Mouse (Mus musculus) G1E (cell line): ENCODE data around the gene Aff3. TPM values are rescaled to one million over a fixed set of nuclear protein-coding genes. Genes with fewer than 3 reads are reported as not detected.

ENCODE experiments used
- ATAC-seq: 2 replicates; pipeline ENCODE4 v1.8.0; 2016; ENCODE audit warnings: mild to moderate bottlenecking; ENCODE audit not compliant: insufficient number of reproducible peaks, poor library complexity, low FRiP score, severe bottlenecking; ENCODE audit errors: extremely low read depth
- DNase-seq: peaks from one replicate; pipeline ENCODE4 v3.0.0; 2012; ENCODE audit warnings: low spot score
- H3K27me3 ChIP-seq: 2 replicates; pipeline ENCODE4 v1.6.1; 2012; ENCODE audit warnings: mild to moderate bottlenecking, low read length, inconsistent platforms; ENCODE audit not compliant: insufficient read depth
- H3K36me3 ChIP-seq: replicated peaks from 2 replicates; pipeline ENCODE3; 2012; ENCODE audit warnings: mild to moderate bottlenecking, inconsistent platforms
- H3K4me1 ChIP-seq: 2 replicates; pipeline ENCODE4 v1.6.1; 2012; ENCODE audit warnings: low read depth, low read length, inconsistent platforms, mixed read lengths; ENCODE audit not compliant: insufficient read depth
- H3K4me3 ChIP-seq: 2 replicates; pipeline ENCODE4 v1.5.1; 2012; ENCODE audit warnings: low read depth, mild to moderate bottlenecking, inconsistent platforms, low read length, moderate library complexity, mixed read lengths
- H3K9me3 ChIP-seq: replicated peaks from 2 replicates; pipeline ENCODE4 v1.6.1; 2012; ENCODE audit warnings: inconsistent platforms
- CTCF ChIP-seq: IDR thresholded peaks from 2 replicates; pipeline ENCODE4 v1.5.1; 2012; ENCODE audit warnings: low read depth, low read length, inconsistent platforms, mixed read lengths
- GATA1 ChIP-seq: IDR thresholded peaks from 2 replicates; pipeline ENCODE4 v1.6.1; 2012; ENCODE audit warnings: borderline replicate concordance, low read length, inconsistent platforms, mixed read lengths
- GATA2 ChIP-seq: IDR thresholded peaks from 2 replicates; pipeline ENCODE4 v1.6.1; 2012; ENCODE audit warnings: low read depth, low read length, inconsistent platforms, borderline replicate concordance
- POLR2AphosphoS5 ChIP-seq: IDR thresholded peaks from 2 replicates; pipeline ENCODE4 v1.6.1; 2012; ENCODE audit warnings: low read depth, low read length, inconsistent platforms; ENCODE audit not compliant: insufficient replicate concordance
- TAL1 ChIP-seq: conservative IDR thresholded peaks from 2 replicates; pipeline ENCODE4 v1.6.1; 2012; ENCODE audit warnings: low read depth, low read length, inconsistent platforms, mixed read lengths
- polyA plus RNA-seq: library from polyadenylated mRNA; stranded (reverse); fragments of >175 nt; gene quantifications from 2 replicates; pipeline ENCODE4 v1.2.3, GENCODE M21; 2012
- total RNA-seq, 2 experiments: library from RNA; stranded (forward) in 1 of 2; stranded (reverse) in 1 of 2; fragments of 200-1000 nt in 1 of 2; fragments of >200 nt in 1 of 2; fragmentation: Nextera tagmentation in 1 of 2; gene quantifications; 2 replicates each; pipeline ENCODE4 v1.2.3; 2014 to 2017

Gene Aff3
- total and polyA plus RNA-seq, 3 experiments: 2.3 to 6.9 (median 6.3) TPM

GRCm38 (mm10) chr1:38449816-38450478 is 214.8 kb downstream of the Aff3 start:
- TF ChIP-seq TAL1 (no peak), GATA1 (no peak), CTCF (no peak), POLR2AphosphoS5 (no peak), GATA2 (no peak)
- no peaks in the 10 kb centered on the region for H3K9me3 ChIP-seq
- no peaks in the 10 kb centered on the region for H3K36me3 ChIP-seq
- 0 out of 2 replicates have a peak, but pooled peaks cover 2% of the 10 kb centered on the region for H3K4me1 ChIP-seq
- DNase-seq (no peak), ATAC-seq (no peak)
- no peak overlapping the region for H3K4me3 ChIP-seq
- H3K27me3 ChIP-seq: 0 out of 2 replicates have a peak, but pooled peaks cover 7% of the 10 kb centered on the region

DNA sequence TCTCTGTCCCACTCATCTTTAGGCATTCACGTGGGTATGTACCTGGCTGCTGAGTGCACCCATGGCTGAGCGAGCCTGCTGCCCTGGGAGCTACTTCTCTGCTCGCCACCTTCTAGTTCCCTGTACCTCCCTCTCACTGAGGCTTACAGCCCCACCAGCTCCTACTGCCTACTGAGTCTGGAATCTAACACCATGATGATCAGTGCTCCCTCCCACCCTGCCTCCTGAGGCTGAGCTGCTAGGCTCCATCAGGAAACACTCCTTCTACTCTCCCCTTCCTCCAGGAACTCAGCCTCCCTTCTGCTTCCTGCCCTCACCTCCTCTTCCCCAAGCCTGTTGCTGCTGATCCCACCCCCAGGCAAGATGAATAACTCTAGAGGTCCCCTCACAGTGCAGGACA is 215.9 kb downstream of the Aff3 start:
- ATAC-seq (no peak), DNase-seq (no peak)
- TF ChIP-seq GATA2: no peak
- 0 out of 2 replicates have a peak, but pooled peaks cover 2% of the 10 kb centered on the region for H3K4me1 ChIP-seq
- H3K36me3 ChIP-seq: no peaks in the 10 kb centered on the region
- no peak overlapping the region for H3K4me3 ChIP-seq
- 0 out of 2 replicates have a peak, but pooled peaks cover 7% of the 10 kb centered on the region for H3K27me3 ChIP-seq
- no peaks in the 10 kb centered on the region for H3K9me3 ChIP-seq

DNA sequence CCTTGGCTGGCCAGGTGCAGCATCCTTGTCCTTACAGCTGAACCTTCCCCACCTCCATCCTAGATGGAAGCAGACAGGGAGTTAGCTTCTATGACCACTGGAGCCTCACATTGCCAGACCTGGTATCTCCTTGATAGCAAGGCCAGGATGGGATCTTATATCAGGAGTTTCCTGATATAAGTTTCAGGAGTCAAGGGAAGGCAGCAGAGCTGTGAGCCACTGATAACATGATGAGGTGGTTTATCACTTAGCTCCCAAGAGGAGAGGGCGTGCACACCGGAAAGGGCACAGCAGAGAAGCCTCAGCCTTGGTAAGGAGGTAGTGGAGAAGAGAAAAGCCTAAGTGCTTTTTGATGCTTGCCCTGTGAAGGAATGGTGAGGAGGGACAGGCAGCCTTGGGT is 217.2 kb downstream of the Aff3 start:
- DNase-seq: no peak
- Histone ChIP-seq H3K27me3 (0 out of 2 replicates have a peak, but pooled peaks cover 7% of the 10 kb centered on the region), H3K4me1 (0 out of 2 replicates have a peak, but pooled peaks cover 2% of the 10 kb centered on the region), H3K36me3 (no peaks in the 10 kb centered on the region), H3K9me3 (no peaks in the 10 kb centered on the region), H3K4me3 (no peak overlapping the region)
- TF ChIP-seq POLR2AphosphoS5: no peak
- no peak for TF ChIP-seq CTCF
- TF ChIP-seq TAL1: no peak
- TF ChIP-seq GATA2: no peak
- no peak for TF ChIP-seq GATA1
- peak; percentile 34 for ATAC-seq

DNA sequence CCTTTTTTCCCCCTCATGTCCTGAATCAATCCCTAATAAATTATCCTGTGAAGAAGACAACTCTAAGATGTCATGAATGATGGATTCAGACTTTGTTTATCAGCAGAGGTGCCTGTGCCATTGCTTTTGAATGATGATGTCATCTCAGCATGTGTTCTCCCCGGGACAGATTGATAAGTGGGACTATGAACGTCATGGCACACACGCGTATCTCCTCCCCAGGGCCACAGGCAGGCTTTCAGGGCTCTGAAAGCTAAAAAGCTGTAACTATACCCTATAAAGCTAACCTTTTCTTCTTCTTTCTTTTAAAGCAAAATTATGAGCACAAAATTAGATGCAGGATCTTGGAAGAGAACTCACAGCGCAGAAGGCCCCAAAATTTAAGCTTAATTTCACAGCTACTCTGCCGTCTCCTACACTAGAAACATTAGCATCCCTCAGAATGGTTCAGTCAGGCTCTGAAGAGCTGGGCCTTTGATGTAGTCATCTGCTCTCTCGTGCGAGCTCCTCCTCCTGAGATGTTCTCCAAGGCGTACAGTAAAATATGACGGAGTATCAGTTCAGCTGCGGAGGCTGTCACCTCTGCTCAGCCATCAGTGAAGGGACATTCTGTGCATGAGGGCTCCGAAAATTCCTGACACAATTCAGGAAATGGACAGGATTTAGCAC is 218.5 kb downstream of the Aff3 start:
- H3K27me3 ChIP-seq: 0 out of 2 replicates have a peak, but pooled peaks cover 7% of the 10 kb centered on the region
- TF ChIP-seq TAL1 (no peak), GATA2 (no peak), GATA1 (no peak), CTCF (no peak), POLR2AphosphoS5 (no peak)
- H3K9me3 ChIP-seq: no peaks in the 10 kb centered on the region
- H3K4me3 ChIP-seq: no peak overlapping the region
- 0 out of 2 replicates have a peak, but pooled peaks cover 2% of the 10 kb centered on the region for H3K4me1 ChIP-seq
- no peak for DNase-seq
- no peaks in the 10 kb centered on the region for H3K36me3 ChIP-seq
- ATAC-seq: no peak

- Histone ChIP-seq H3K9me3 (no peaks in the 10 kb centered on the region), H3K27me3 (peaks cover 7% of the 10 kb centered on the region), H3K4me1 (no peaks in the 10 kb centered on the region), H3K4me3 (no peak overlapping the region), H3K36me3 (no peaks in the 10 kb centered on the region)
- ATAC-seq: no peak
- no peak for DNase-seq
- TF ChIP-seq CTCF: no peak
- TF ChIP-seq GATA2: no peak
- TF ChIP-seq POLR2AphosphoS5: no peak
- TF ChIP-seq TAL1: no peak
- no peak for TF ChIP-seq GATA1
These were observed 221.9 kb downstream of the Aff3 start for GRCm38 (mm10) chr1:38442887-38443286.

GRCm38 (mm10) chr1:38442479-38442878 is 222.3 kb downstream of the Aff3 start:
- H3K36me3 ChIP-seq: no peaks in the 10 kb centered on the region
- DNase-seq (no peak), ATAC-seq (no peak)
- TF ChIP-seq GATA1 (no peak), CTCF (no peak), TAL1 (no peak), POLR2AphosphoS5 (no peak), GATA2 (no peak)
- H3K4me1 ChIP-seq: no peaks in the 10 kb centered on the region
- no peak overlapping the region for H3K4me3 ChIP-seq
- H3K9me3 ChIP-seq: no peaks in the 10 kb centered on the region
- peaks cover 5% of the 10 kb centered on the region for H3K27me3 ChIP-seq
